Mouse (Mus musculus): Measurements from ENCODE around the gene Dhx58. TPM values are rescaled to one million over a fixed set of nuclear protein-coding genes. Genes with fewer than 3 reads are reported as not detected.

Gene Dhx58
- polyA plus RNA-seq (2014; fragmentation: Illumina TruSeq; extraction: RNeasy Lipid Tissue Mini Kit (QIAGEN cat#74804); ENCODE audit: low read depth, low replicate concordance), result 6.3 TPM

DNA sequence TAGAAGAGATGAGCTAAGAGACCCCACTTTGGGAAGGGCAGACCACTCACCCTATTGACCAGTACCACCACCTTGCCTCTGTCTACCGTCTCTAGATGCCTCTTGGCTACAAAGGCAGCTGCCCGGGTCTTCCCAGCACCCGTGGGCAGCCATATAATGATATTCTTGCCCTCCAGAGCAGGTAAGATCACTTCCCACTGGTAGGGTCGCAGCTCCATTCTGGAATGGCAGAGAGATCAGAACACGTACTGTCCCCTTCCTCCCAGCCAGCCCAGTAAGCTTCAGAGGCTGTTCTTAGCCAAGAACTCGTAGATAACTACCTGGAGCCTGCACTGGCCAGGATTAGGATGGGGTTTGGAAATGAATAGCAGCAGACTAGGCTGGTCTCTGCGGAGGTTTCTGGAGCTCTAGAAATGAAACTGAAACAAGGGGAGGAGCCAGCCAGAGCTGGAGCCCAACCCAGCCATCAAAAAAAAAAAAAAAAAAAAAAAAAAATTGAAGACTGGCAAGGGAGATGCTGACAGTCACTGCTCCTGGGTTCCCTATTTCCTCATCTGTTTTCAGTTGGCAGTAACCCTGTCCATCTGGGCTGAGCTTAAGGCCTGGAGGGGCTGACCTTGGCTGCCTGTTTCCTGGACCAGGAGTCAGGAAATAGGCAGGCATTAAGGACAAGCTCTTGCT is at the start of gene Dhx58:
Dhx58 (minus strand) TSS at position 421 of the 681 bp plus-strand sequence.

DNA sequence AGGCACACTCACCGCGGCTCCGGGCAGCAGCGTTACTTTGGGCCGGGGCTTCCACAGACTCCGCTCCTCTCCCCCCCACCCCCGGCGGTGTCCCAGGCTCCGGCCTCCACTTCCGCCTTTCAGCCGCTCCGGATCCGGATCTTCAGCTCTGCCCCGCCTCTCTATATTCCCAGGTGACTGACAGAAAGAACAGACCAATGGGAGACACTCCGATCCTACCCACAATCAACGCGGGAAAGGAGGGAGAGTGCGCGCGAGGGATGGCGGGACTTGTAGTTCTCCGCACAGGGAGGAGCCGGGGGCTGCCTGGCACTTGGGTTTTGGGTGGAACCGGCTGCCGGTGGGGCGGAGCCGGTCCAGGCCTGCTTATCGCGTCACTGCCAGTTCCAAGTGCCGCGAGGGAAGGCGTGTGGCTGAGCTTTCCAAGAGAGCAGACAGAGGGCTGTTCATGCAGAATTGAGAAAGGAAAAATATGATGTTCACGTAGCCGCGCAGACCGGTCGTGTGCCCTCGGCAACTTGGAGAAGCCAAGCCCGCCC is 34.1 kb upstream of the Dhx58 start, which contains the start of gene Rab5c:
Rab5c (minus strand) TSS at position 150 of the 539 bp plus-strand sequence.

DNA sequence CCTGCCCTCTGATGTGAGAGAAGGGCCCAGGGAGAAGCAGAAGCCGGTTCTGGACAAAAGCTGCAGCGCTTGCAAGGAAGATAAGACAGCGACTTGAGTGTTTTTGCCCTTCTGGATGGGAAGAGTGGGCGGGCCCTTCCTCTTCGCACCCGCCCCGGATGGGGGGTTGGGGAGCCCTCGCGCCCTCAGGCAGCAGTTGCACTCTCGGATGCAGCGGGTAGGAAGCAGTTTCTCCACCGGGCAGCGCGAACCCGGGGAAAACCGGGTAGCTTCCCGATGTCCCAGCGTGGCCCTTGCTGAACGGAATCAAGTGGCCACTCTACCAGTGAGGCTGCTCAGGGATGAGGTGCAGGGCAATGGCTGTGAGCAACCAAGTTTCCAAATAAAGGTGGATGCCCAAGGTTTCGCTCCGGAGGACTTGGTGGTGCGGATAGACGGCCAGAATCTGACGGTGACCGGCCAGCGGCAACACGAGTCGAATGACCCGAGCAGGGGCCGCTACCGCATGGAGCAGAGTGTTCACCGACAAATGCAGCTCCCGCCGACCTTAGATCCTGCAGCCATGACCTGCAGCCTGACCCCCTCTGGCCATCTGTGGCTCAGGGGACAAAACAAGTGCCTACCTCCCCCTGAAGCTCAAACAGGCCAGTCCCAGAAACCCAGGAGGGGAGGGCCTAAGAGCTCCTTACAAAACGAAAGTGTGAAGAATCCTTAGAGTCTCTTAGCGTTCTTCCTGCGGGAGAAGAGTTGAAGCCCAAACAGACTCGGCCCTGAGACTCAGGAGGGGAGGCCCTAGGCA is 9.9 kb upstream of the Dhx58 start, which contains the start of gene Hspb9:
Hspb9 (plus strand) TSS at position 116 of the 799 bp plus-strand sequence.

DNA sequence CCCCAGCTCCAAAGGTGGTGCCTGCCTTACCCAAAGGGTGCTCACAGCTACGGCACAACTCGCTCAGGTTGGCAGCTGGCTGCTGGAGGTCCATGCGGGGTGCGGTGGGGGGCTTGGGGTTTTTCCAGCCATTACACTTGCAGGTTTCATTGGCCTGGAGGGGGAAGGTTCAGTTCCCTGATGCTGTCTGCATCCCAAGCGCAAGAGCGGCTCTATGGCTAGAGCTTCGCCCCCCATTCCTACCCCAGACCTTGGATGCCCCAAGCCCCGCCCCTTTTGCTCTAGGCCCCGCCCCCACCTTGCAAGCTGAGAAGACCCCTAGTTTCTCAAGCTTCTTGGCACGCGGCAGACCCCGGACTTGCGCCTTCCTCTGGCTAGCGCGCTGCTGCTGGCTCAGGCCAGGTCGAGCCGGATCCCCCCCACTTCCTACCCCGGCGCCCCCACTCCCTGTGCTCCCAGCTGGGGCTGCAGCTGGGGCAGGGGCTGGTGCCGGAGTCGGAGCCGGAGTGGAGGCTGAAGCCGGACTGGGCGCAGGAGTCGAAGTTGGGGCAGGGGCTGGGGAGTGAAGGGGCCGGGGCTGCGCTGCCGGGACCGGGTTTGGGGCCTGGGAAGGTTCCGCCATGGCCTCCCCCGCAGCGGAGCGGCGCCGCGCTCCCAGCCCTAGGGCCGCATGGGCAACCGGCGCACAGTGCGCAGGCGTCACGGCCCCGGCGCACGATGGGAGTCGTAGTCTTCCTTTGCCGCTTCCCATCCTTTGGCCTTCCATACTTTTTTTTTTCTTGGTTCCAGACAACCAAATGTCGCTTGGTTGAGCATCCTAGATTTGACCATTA is 7.9 kb upstream of the Dhx58 start, which contains the start of gene Kat2a:
Kat2a (minus strand) TSS at position 683 of the 833 bp plus-strand sequence.

DNA sequence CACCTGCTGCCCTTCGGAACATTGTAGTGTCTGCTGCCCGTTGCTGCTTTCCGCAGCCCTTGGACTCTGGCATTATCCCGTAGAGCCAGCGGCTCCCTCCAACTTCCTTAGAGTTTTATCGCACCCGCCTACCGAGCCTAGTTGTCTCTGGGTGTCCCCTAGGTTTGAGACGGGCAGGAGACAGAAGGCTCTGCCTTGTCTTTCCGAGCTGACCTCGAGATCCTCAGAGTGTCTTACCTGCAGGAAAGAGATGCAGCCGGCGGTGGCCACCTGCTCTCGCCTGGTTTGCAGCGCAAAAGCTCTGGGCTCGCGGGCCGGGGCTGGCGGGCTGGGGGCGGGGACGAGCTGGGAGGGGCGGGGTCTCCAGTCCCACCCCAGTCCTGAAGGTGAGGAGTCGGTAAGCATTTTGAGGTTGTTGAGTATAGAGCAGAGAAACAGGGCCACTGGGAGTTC is 11.9 kb downstream of the Dhx58 start, which contains the start of gene Zfp385c:
Zfp385c (minus strand) TSS at position 292 of the 453 bp plus-strand sequence.

Other genes with a start within 250 kb of the Dhx58 start
- gene Klhl11, start 231.5 kb downstream of the Dhx58 start, polyA plus RNA-seq (2014; fragmentation: Illumina TruSeq; extraction: RNeasy Lipid Tissue Mini Kit (QIAGEN cat#74804); ENCODE audit: low read depth, low replicate concordance), result 25.2 TPM
- gene Acly, start 176.3 kb downstream of the Dhx58 start, polyA plus RNA-seq (2014; fragmentation: Illumina TruSeq; extraction: RNeasy Lipid Tissue Mini Kit (QIAGEN cat#74804); ENCODE audit: low read depth, low replicate concordance), result 16.8 TPM
- gene Ttc25, start 158.7 kb downstream of the Dhx58 start, polyA plus RNA-seq (2014; fragmentation: Illumina TruSeq; extraction: RNeasy Lipid Tissue Mini Kit (QIAGEN cat#74804); ENCODE audit: low read depth, low replicate concordance), result 67.7 TPM
- gene Cnp, start 129.4 kb downstream of the Dhx58 start, polyA plus RNA-seq (2014; fragmentation: Illumina TruSeq; extraction: RNeasy Lipid Tissue Mini Kit (QIAGEN cat#74804); ENCODE audit: low read depth, low replicate concordance), result 1.2 TPM
- gene Nkiras2, start 85.0 kb downstream of the Dhx58 start, polyA plus RNA-seq (2014; fragmentation: Illumina TruSeq; extraction: RNeasy Lipid Tissue Mini Kit (QIAGEN cat#74804); ENCODE audit: low read depth, low replicate concordance), result 13.0 TPM
- 259 TPM for gene Dnajc7, start 84.1 kb downstream of the Dhx58 start, polyA plus RNA-seq (2014; fragmentation: Illumina TruSeq; extraction: RNeasy Lipid Tissue Mini Kit (QIAGEN cat#74804); ENCODE audit: low read depth, low replicate concordance)
- gene Zfp385c, start 11.8 kb downstream of the Dhx58 start, polyA plus RNA-seq (2014; fragmentation: Illumina TruSeq; extraction: RNeasy Lipid Tissue Mini Kit (QIAGEN cat#74804); ENCODE audit: low read depth, low replicate concordance), result 0.11 TPM
- 2.8 TPM for gene Kat2a, start 8.2 kb upstream of the Dhx58 start, polyA plus RNA-seq (2014; fragmentation: Illumina TruSeq; extraction: RNeasy Lipid Tissue Mini Kit (QIAGEN cat#74804); ENCODE audit: low read depth, low replicate concordance)
- gene Hspb9, start 9.6 kb upstream of the Dhx58 start, polyA plus RNA-seq (2014; fragmentation: Illumina TruSeq; extraction: RNeasy Lipid Tissue Mini Kit (QIAGEN cat#74804); ENCODE audit: low read depth, low replicate concordance), result 93.0 TPM
- gene Rab5c, start 33.9 kb upstream of the Dhx58 start, polyA plus RNA-seq (2014; fragmentation: Illumina TruSeq; extraction: RNeasy Lipid Tissue Mini Kit (QIAGEN cat#74804); ENCODE audit: low read depth, low replicate concordance), result 10.5 TPM
- not detected for gene Kcnh4, start 55.7 kb upstream of the Dhx58 start, polyA plus RNA-seq (2014; fragmentation: Illumina TruSeq; extraction: RNeasy Lipid Tissue Mini Kit (QIAGEN cat#74804); ENCODE audit: low read depth, low replicate concordance)
- gene Hcrt, start 58.7 kb upstream of the Dhx58 start, polyA plus RNA-seq (2014; fragmentation: Illumina TruSeq; extraction: RNeasy Lipid Tissue Mini Kit (QIAGEN cat#74804); ENCODE audit: low read depth, low replicate concordance), result not detected
- gene Ghdc, start 66.7 kb upstream of the Dhx58 start, polyA plus RNA-seq (2014; fragmentation: Illumina TruSeq; extraction: RNeasy Lipid Tissue Mini Kit (QIAGEN cat#74804); ENCODE audit: low read depth, low replicate concordance), result 0.18 TPM
- gene Stat5b, start 146.5 kb upstream of the Dhx58 start, polyA plus RNA-seq (2014; fragmentation: Illumina TruSeq; extraction: RNeasy Lipid Tissue Mini Kit (QIAGEN cat#74804); ENCODE audit: low read depth, low replicate concordance), result 0.42 TPM
- gene Stat5a, start 155.1 kb upstream of the Dhx58 start, polyA plus RNA-seq (2014; fragmentation: Illumina TruSeq; extraction: RNeasy Lipid Tissue Mini Kit (QIAGEN cat#74804); ENCODE audit: low read depth, low replicate concordance), result 0.85 TPM
- 10.7 TPM for gene Stat3, start 235.3 kb upstream of the Dhx58 start, polyA plus RNA-seq (2014; fragmentation: Illumina TruSeq; extraction: RNeasy Lipid Tissue Mini Kit (QIAGEN cat#74804); ENCODE audit: low read depth, low replicate concordance)